Mouse (Mus musculus) hindbrain, embryonic 12.5 days (tissue): ENCODE measurements around the gene Arhgef6. TPM values are rescaled to one million over a fixed set of nuclear protein-coding genes. Genes with fewer than 3 reads are reported as not detected.
A peak's percentile ranks its signal among the peaks of the same experiment; 100 is the strongest.

Experiments used
- ATAC-seq: fragments of 200-750 bp; cut with Nextera tagmentation; 2 replicates; pipeline ENCODE4 v1.8.0; 2017; ENCODE audit warnings: moderate TSS enrichment; ENCODE audit not compliant: low FRiP score
- H3K27ac ChIP-seq: fragments of 300-500 bp; sonication (generic); 2 replicates; pipeline ENCODE4 v1.5.1; 2016; ENCODE audit warnings: mild to moderate bottlenecking
- H3K27me3 ChIP-seq: fragments of 300-500 bp; sonication (generic); 2 replicates; pipeline ENCODE4 v1.6.1; 2016; ENCODE audit warnings: mild to moderate bottlenecking
- H3K36me3 ChIP-seq: fragments of 300-500 bp; sonication (generic); 2 replicates; pipeline ENCODE4 v1.6.1; 2016; ENCODE audit warnings: mild to moderate bottlenecking
- H3K4me1 ChIP-seq: fragments of 300-500 bp; sonication (generic); 2 replicates; pipeline ENCODE4 v1.6.1; 2016
- H3K4me2 ChIP-seq: fragments of 300-500 bp; sonication (generic); replicated peaks from 2 replicates; pipeline ENCODE4 v1.6.1; 2016; ENCODE audit warnings: mild to moderate bottlenecking
- H3K4me3 ChIP-seq: fragments of 300-500 bp; sonication (generic); 2 replicates; pipeline ENCODE4 v1.5.1; 2016; ENCODE audit warnings: mild to moderate bottlenecking
- H3K9ac ChIP-seq: fragments of 300-500 bp; sonication (generic); 2 replicates; pipeline ENCODE4 v1.6.1; 2016; ENCODE audit warnings: mild to moderate bottlenecking, moderate library complexity
- H3K9me3 ChIP-seq: fragments of 300-500 bp; sonication (generic); replicated peaks from 2 replicates; pipeline ENCODE4 v1.6.1; 2016; ENCODE audit warnings: mild to moderate bottlenecking
- WGBS: fragments of 180-500 bp; shearing (Covaris S2); methylation state at CpG from one replicate; pipeline ENCODE4 v1.1.7; 2016; 5-methylcytosine and 5-hydroxymethylcytosine counted together
- polyA plus RNA-seq: library from polyadenylated mRNA; unstranded; fragments of >200 nt; fragmentation: Nextera tagmentation; extraction: Ambion mirVana; gene quantifications from 2 replicates; pipeline ENCODE4 v1.2.1, GENCODE M21; 2016

Gene Arhgef6
- polyA plus RNA-seq, 1 experiment from 2014 or later, result 9.3 TPM

GRCm38 (mm10) chrX:57335313-57335712 lies 3.2 kb downstream of the Arhgef6 start:
- no peak overlapping the region for H3K4me3 ChIP-seq
- ATAC-seq, result no peak
- no peaks in the 10 kb centered on the region for H3K27me3 ChIP-seq
- no peak overlapping the region for H3K27ac ChIP-seq
- no peak overlapping the region for H3K9ac ChIP-seq
- 90% methylated on average over 6 of the region's 6 CpGs for WGBS
- no peaks in the 10 kb centered on the region for H3K36me3 ChIP-seq
- H3K4me2 ChIP-seq, result no peak overlapping the region
- H3K9me3 ChIP-seq, result no peaks in the 10 kb centered on the region
- H3K4me1 ChIP-seq, result no peaks in the 10 kb centered on the region

GRCm38 (mm10) chrX:57327668-57328338 lies 10.7 kb downstream of the Arhgef6 start:
- WGBS, result 72% methylated on average over 3 of the region's 3 CpGs
- no peaks in the 10 kb centered on the region for H3K27me3 ChIP-seq
- H3K36me3 ChIP-seq, result no peaks in the 10 kb centered on the region
- no peak for ATAC-seq
- no peaks in the 10 kb centered on the region for H3K4me1 ChIP-seq
- no peak overlapping the region for H3K27ac ChIP-seq
- H3K4me3 ChIP-seq, result no peak overlapping the region
- no peak overlapping the region for H3K9ac ChIP-seq
- no peak overlapping the region for H3K4me2 ChIP-seq
- no peaks in the 10 kb centered on the region for H3K9me3 ChIP-seq

- H3K9ac ChIP-seq, result peak overlapping the region; percentile 55
- no peaks in the 10 kb centered on the region for H3K4me1 ChIP-seq
- H3K27me3 ChIP-seq, result no peaks in the 10 kb centered on the region
- WGBS, result 33% methylated on average over 14 of the region's 16 CpGs
- no peaks in the 10 kb centered on the region for H3K36me3 ChIP-seq
- H3K4me3 ChIP-seq, result peak overlapping the region; percentile 42
- peak overlapping the region; percentile 69 for H3K4me2 ChIP-seq
- no peaks in the 10 kb centered on the region for H3K9me3 ChIP-seq
- peak; percentile 68 for ATAC-seq
- H3K27ac ChIP-seq, result no peak overlapping the region
These were observed 11.9 kb downstream of the Arhgef6 start for GRCm38 (mm10) chrX:57326487-57327221.

GRCm38 (mm10) chrX:57325861-57326461 lies 12.6 kb downstream of the Arhgef6 start:
- 18% methylated on average over 28 of the region's 29 CpGs for WGBS
- H3K36me3 ChIP-seq, result no peaks in the 10 kb centered on the region
- H3K27me3 ChIP-seq, result no peaks in the 10 kb centered on the region
- peak overlapping the region; percentile 55 for H3K9ac ChIP-seq
- H3K4me2 ChIP-seq, result peak overlapping the region; percentile 69
- ATAC-seq, result peak; percentile 86
- H3K9me3 ChIP-seq, result no peaks in the 10 kb centered on the region
- H3K27ac ChIP-seq, result no peak overlapping the region
- H3K4me3 ChIP-seq, result peak overlapping the region; percentile 42
- no peaks in the 10 kb centered on the region for H3K4me1 ChIP-seq

DNA sequence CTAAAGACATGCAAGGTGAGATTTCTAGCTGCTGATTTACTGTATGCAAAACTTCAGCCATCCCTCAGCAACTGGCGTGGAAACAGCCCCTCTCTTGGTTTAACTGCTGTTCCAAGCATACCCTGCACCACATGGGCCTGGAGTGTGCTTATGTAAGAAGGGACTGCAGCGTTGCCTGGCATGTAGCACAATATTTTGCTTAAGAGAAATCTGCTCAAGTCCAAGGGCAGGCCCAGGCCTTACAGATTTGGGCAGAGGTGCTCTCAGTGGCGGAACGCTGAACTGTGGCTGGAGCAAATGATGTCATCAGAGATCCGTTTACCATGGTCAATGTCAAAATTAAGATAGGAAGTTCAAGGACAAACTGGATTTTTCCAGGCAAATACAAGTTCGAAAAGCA lies 13.6 kb downstream of the Arhgef6 start:
- Histone ChIP-seq H3K36me3 (no peaks in the 10 kb centered on the region), H3K4me2 (no peak overlapping the region), H3K9ac (no peak overlapping the region), H3K27me3 (no peaks in the 10 kb centered on the region), H3K9me3 (no peaks in the 10 kb centered on the region), H3K4me1 (no peaks in the 10 kb centered on the region), H3K27ac (no peak overlapping the region), H3K4me3 (no peak overlapping the region)
- ATAC-seq, result no peak
- WGBS, result 80% methylated on average over 6 of the region's 6 CpGs

GRCm38 (mm10) chrX:57312066-57312465 lies 26.5 kb downstream of the Arhgef6 start:
- H3K9ac ChIP-seq, result no peak overlapping the region
- H3K4me2 ChIP-seq, result no peak overlapping the region
- 88% methylated on average over 5 of the region's 5 CpGs for WGBS
- no peaks in the 10 kb centered on the region for H3K9me3 ChIP-seq
- no peaks in the 10 kb centered on the region for H3K27me3 ChIP-seq
- no peak overlapping the region for H3K4me3 ChIP-seq
- H3K4me1 ChIP-seq, result no peaks in the 10 kb centered on the region
- no peak overlapping the region for H3K27ac ChIP-seq
- no peak for ATAC-seq
- H3K36me3 ChIP-seq, result no peaks in the 10 kb centered on the region

GRCm38 (mm10) chrX:57309993-57310392 lies 28.5 kb downstream of the Arhgef6 start:
- WGBS, result 67% methylated on average over 2 of the region's 2 CpGs

DNA sequence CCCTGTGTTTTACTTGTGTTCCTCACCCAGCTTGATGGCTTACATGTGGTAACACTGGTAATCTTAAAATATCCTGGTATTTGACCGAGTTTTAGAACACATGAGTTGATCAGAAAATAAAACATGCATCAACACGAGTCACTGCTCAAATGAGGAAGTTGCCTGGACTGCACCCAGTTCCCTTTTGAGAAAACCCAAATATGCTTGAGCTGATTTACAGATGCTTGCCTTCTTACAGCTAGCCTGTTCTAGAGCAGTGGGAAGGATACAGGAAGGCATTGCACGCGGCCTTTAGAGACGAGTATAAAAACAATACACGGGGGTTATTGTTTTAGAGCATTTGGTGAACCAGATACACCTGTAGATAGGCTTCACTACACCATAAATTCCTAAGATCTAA lies 31.8 kb downstream of the Arhgef6 start:
- 82% methylated on average over 6 of the region's 6 CpGs for WGBS
- Histone ChIP-seq H3K27me3 (no peaks in the 10 kb centered on the region), H3K4me2 (no peak overlapping the region), H3K27ac (no peak overlapping the region), H3K4me1 (no peaks in the 10 kb centered on the region), H3K4me3 (no peak overlapping the region), H3K9ac (no peak overlapping the region), H3K36me3 (no peaks in the 10 kb centered on the region), H3K9me3 (no peaks in the 10 kb centered on the region)
- no peak for ATAC-seq

More at GRCm38 (mm10) chrX:57309993-57310392, 28.5 kb downstream of the Arhgef6 start:
- Histone ChIP-seq H3K4me1 (no peaks in the 10 kb centered on the region), H3K4me3 (no peak overlapping the region), H3K27ac (no peak overlapping the region), H3K9ac (no peak overlapping the region), H3K4me2 (no peak overlapping the region), H3K36me3 (no peaks in the 10 kb centered on the region), H3K27me3 (no peaks in the 10 kb centered on the region), H3K9me3 (no peaks in the 10 kb centered on the region)
- ATAC-seq, result no peak

DNA sequence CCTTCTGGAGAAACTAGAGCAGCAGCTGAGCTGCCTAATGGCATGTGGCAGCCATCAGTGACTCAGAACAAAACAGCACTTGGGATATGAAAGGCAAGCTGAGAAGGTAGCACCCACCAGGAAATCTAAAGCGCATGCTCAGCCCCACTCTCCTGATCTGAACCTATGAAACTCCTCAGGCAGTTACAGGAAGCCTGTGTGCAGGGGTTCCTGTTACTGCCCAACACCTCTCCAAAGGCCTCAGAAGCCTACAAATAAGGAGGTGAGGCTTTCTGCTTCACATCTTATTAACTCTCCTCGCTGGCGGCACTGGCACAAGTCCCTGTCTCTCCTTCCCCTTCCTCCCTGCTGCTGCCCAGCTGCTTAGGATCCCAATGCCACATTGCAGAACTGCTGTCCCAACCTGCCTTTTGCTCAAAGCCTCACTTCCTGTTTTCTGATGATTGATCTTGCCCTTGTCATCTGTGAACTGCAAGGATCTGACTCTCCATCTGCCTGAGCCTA lies 33.7 kb downstream of the Arhgef6 start:
- WGBS, result 79% methylated on average over 3 of the region's 3 CpGs
- no peaks in the 10 kb centered on the region for H3K36me3 ChIP-seq
- H3K9ac ChIP-seq, result no peak overlapping the region
- no peak overlapping the region for H3K4me3 ChIP-seq
- H3K4me1 ChIP-seq, result no peaks in the 10 kb centered on the region
- H3K4me2 ChIP-seq, result no peak overlapping the region
- no peaks in the 10 kb centered on the region for H3K27me3 ChIP-seq
- H3K9me3 ChIP-seq, result no peaks in the 10 kb centered on the region
- H3K27ac ChIP-seq, result no peak overlapping the region
- ATAC-seq, result no peak

- ATAC-seq, result no peak
- no peak overlapping the region for H3K9ac ChIP-seq
- H3K27ac ChIP-seq, result no peak overlapping the region
- no peaks in the 10 kb centered on the region for H3K4me1 ChIP-seq
- H3K36me3 ChIP-seq, result no peaks in the 10 kb centered on the region
- H3K27me3 ChIP-seq, result no peaks in the 10 kb centered on the region
- H3K4me3 ChIP-seq, result no peak overlapping the region
- no peaks in the 10 kb centered on the region for H3K9me3 ChIP-seq
- 86% methylated on average over 8 of the region's 8 CpGs for whole genome bisulfite sequencing
- no peak overlapping the region for H3K4me2 ChIP-seq
These were observed 35.2 kb downstream of the Arhgef6 start for GRCm38 (mm10) chrX:57303188-57303878.

DNA sequence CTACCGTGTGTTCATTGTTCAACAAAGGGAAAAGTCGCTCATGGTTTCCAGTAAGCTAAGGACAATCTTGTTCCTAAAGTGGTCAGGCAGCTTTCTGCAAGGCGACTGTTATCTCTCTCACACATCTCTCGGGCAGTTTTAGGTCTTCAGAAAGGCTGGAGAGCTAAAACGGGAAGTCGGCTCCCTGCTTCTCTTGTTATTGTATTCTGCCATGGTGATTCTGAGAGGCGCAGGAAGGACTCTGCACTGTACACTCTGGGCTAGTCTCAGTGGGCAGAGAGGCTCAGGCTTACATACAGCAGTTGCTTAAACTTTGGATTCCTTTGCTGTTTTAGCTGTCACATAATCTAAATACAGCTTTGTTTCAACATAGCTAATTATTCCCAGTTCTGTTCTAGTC lies 39.6 kb downstream of the Arhgef6 start:
- Histone ChIP-seq H3K4me1 (no peaks in the 10 kb centered on the region), H3K9ac (no peak overlapping the region), H3K36me3 (no peaks in the 10 kb centered on the region), H3K4me2 (no peak overlapping the region), H3K9me3 (no peaks in the 10 kb centered on the region), H3K27me3 (no peaks in the 10 kb centered on the region), H3K4me3 (no peak overlapping the region), H3K27ac (no peak overlapping the region)
- ATAC-seq, result no peak
- 67% methylated on average over 7 of the region's 7 CpGs for WGBS

GRCm38 (mm10) chrX:57288458-57288857 lies 50.1 kb downstream of the Arhgef6 start:
- Histone ChIP-seq H3K4me1 (no peaks in the 10 kb centered on the region), H3K36me3 (no peaks in the 10 kb centered on the region), H3K4me2 (no peak overlapping the region), H3K4me3 (no peak overlapping the region), H3K27ac (no peak overlapping the region), H3K27me3 (no peaks in the 10 kb centered on the region), H3K9ac (no peak overlapping the region), H3K9me3 (no peaks in the 10 kb centered on the region)
- 74% methylated on average over 3 of the region's 3 CpGs for WGBS
- ATAC-seq, result no peak
